Mouse (Mus musculus): ENCODE results near the gene Dmxl2. TPM values are rescaled to one million over a fixed set of nuclear protein-coding genes. Genes with fewer than 3 reads are reported as not detected.

Dmxl2 gene
- polyA plus RNA-seq, 1 experiment from 2014 or later, result 0.92 TPM

Other genes with a start within 250 kb of the Dmxl2 start
- gene Cyp19a1, start 233.5 kb downstream of the Dmxl2 start, polyA plus RNA-seq (2015; fragmentation: Nextera tagmentation; extraction: Ambion mirVana), result not detected in 2 replicates
- not detected in 2 replicates for gene Gldn, start 215.1 kb downstream of the Dmxl2 start, polyA plus RNA-seq (2015; fragmentation: Nextera tagmentation; extraction: Ambion mirVana)
- not detected in 2 replicates for gene Sh2d7, start 37.4 kb upstream of the Dmxl2 start, polyA plus RNA-seq (2015; fragmentation: Nextera tagmentation; extraction: Ambion mirVana)
- gene Cib2, start 58.6 kb upstream of the Dmxl2 start, polyA plus RNA-seq (2015; fragmentation: Nextera tagmentation; extraction: Ambion mirVana), result 1.8 and 2.4 TPM in 2 replicates
- gene Idh3a, start 84.7 kb upstream of the Dmxl2 start, polyA plus RNA-seq (2015; fragmentation: Nextera tagmentation; extraction: Ambion mirVana), result 121 and 143 TPM in 2 replicates
- gene Acsbg1, start 160.2 kb upstream of the Dmxl2 start, polyA plus RNA-seq (2015; fragmentation: Nextera tagmentation; extraction: Ambion mirVana), result 0.05 and 0.15 TPM in 2 replicates
- 21.1 and 23.4 TPM in 2 replicates for gene Dnaja4, start 197.2 kb upstream of the Dmxl2 start, polyA plus RNA-seq (2015; fragmentation: Nextera tagmentation; extraction: Ambion mirVana)
- gene Wdr61, start 232.9 kb upstream of the Dmxl2 start, polyA plus RNA-seq (2015; fragmentation: Nextera tagmentation; extraction: Ambion mirVana), result 118 and 128 TPM in 2 replicates

All from liver, embryonic 13.5 days (tissue).